Mouse (Mus musculus) embryo, embryonic 10 days (tissue): ENCODE data around the gene Apol9a.
"Not testable (repeated sequence)": the region's sequence is repeated elsewhere in the genome, so short reads cannot be mapped to it uniquely, and the experiment has no call there.

Source experiments
- DNase-seq: peaks from one replicate; pipeline ENCODE4 v3.0.0-alpha.2; 2015; ENCODE audit warnings: low spot score

Apol9a gene

GRCm38 (mm10) chr15:77411035-77411434 is at the start of gene Apol9a:
Gene Apol9a, minus strand, starts transcription at chr15:77411135.
- not testable (repeated sequence) for DNase-seq

DNA sequence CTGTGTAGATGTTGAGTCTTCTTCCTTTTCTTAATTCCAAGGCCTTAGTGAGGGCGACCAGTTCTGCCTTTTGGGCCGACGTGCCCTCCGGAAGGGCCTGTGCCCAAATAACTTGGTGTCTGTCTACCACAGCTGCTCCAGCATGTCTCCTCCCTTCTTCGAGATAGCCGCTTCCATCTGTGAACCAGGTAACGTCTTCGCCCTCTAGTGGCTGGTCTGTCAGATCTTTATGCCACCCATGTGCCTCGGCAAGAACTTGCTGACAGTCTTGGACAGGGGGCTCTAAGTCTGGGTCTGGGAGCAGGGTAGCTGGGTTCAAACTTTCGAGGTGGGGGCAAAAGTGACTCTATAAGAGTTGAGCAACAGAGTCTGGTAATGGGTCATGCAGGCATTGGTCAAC is 39.0 kb upstream of the Apol9a start:
- peak; percentile 14 for DNase-seq

DNA sequence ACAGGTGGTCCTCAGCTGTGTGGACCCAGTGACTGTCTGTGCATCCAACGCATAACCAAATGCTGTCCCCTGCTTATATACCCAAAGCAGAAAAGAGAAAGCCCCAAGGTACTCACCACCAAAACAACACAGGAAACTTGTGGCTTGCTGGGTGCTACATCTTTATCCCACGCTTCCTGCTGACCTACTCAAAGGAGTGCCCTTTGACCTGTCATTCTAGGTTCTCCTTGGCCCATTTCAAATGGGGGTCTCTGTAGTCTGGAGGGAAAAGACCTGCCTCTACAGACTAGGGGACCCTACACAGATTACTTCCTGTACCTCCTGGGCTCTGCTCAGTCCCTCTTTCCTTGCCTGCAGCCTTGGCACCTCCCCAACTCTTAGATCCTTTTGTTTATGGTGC is 36.5 kb upstream of the Apol9a start, which contains the start of gene Apol7b:
TSS of gene Apol7b (minus strand) at position 101 of the 400 bp plus-strand sequence.
- DNase-seq = not testable (repeated sequence)

DNA sequence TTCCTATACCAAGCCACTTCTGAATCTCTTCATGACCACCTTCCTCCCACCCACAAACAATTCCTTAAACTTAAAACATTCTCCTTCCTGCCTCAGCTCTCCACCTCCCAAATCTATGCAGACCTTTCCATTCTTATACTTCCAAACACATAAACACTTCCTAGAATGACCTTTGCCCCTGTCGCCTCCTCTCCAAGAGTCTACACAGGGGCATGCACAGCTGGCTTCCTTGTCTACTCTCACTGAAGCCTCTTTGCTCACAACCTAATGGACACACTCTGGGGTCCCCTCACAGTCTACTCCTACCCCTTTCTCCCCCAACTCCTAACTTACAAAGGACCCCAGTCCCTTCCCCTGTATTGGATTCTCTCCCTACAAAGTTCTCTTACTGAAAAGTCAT is 34.7 kb upstream of the Apol9a start:
- not testable (repeated sequence) for DNase-seq

GRCm38 (mm10) chr15:77444746-77445145 is 33.8 kb upstream of the Apol9a start:
- DNase-seq = not testable (repeated sequence)

- not testable (repeated sequence) for DNase-seq
Observed at GRCm38 (mm10) chr15:77428690-77429448, 17.9 kb upstream of the Apol9a start.

DNA sequence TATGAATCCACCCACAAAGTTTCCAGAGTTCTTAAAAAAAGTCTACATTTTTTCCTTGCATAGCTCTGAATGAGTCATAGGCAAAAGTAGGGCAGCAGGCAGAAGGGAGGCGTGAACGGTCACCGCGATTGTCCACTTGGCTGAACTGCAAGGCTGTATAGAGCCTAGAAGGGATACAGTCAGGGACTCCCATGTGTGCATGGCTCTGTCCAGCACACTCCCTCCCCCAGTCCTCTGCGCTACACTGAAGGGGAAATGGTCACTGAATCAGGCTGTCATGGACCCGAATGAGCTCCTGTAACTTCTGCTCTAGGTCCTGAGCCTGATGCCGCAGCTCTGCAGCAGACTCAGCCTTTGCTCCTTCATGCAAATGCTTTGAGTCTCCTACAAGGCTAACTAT is 12.0 kb upstream of the Apol9a start:
- not testable (repeated sequence) for DNase-seq

- DNase-seq = not testable (repeated sequence)
Observed at GRCm38 (mm10) chr15:77419657-77420056, 8.7 kb upstream of the Apol9a start.

DNA sequence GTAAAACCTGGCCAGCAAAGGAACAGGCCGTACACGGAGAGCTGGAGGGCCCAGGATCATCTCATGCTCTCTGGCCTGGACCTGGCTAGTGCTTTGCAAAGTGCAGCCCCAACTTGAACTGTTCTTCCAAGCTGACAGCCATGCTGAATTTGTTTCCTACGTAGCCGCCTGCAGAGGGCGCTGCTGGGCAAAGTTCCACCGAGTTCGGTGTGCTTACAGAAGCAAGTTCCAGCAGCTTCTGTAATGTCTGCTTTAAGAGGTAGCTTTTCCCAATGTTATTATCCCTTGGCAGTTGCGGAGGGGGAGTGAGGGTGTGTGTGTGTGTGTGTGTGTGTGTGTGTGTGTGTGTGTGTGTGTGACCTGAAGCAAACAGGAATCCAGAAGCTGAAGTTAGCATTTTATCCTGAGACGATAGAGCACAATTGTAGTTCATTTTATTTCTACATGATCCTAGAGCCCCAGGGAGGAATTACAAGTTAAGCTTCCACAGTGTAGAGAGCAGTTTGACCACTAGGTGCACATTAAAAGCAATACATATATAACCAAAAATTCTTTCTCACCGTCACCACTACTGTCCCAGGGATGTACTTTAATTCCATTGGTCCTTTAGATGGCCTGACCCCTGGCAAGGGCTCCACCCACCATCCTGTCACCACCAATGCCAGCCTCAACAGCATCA is 5.9 kb upstream of the Apol9a start:
- not testable (repeated sequence) for DNase-seq

DNA sequence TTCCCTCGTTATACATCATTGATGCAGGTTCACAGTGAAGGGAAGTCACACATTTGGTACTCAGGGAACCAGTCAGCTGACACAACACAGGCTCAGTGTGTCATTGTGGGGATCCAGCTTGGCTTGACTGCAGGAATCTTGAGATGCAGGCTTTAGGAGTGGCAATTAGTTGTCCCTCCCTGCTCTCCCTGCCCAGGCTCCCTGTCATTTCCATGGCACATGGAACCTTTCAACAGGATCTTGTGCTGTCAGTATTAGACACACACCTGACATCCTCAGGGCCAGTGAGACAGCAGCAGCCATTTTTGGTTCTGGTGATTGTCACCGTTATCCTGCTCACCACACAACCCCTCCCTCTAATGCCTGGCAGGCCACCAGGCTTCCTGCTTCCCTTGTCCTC is 4.7 kb upstream of the Apol9a start:
- DNase-seq = not testable (repeated sequence)

GRCm38 (mm10) chr15:77412695-77413094 is 1.8 kb upstream of the Apol9a start:
- DNase-seq = not testable (repeated sequence)

- DNase-seq = not testable (repeated sequence)
Observed at GRCm38 (mm10) chr15:77406370-77406769, 4.6 kb downstream of the Apol9a start.

DNA sequence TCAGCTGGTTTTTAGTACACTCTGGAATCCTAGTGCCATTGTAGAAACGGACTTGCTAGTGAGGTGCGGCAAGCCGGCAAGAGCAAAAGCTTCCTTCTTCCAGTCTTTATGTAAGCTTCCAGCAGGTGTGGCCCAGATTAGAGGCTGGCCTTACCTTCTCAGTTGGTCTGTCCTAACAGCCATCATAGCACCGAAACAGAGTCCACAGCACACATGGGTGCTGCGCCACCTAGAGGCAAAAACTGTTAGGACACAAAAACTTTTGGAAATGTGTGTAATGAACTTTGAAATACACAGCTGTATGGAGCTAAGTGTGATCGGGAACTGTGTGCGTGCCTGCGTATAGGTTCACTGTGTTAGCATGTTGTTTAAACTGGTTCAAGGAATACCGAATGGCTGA is 11.9 kb downstream of the Apol9a start, which contains the start of gene Apol7a:
TSS of gene Apol7a (minus strand) at position 84 of the 400 bp plus-strand sequence.
- peak; percentile 48 for DNase-seq

DNA sequence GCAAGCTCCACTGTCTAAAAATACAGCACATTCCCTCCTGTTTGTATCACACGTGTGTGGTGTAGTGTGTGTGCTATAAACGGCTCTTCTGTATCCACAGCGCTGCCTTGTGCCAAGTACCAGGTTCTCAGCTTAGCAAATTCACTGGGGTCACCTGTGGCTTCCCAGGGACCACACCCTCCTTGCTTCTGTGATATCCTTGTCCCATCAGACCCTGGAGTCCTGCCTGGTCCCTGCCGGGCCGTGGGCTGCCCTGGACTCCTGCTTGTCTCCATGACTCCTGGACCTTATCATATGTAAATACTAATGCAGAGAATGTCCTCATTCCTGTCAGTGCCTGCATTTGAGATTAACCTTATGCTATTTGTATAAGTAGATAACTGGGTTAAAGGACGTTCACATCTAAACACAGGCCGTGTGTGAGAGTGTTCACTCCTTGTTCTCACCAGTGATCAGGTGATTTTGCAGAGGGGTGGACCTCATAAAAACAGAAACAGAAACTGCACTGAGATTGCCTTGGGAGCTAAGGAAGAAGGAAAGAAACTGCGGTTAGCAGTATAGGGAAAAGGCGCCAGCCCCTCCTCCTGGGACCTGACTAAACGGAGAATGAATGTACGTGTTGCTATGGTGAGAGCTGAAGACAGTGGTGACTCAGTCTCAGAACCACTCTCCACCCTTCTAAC is 13.3 kb downstream of the Apol9a start:
- not testable (repeated sequence) for DNase-seq

GRCm38 (mm10) chr15:77393832-77394231 is 17.1 kb downstream of the Apol9a start:
- not testable (repeated sequence) for DNase-seq

- DNase-seq = no peak
Observed at GRCm38 (mm10) chr15:77387462-77387861, 23.5 kb downstream of the Apol9a start.

DNA sequence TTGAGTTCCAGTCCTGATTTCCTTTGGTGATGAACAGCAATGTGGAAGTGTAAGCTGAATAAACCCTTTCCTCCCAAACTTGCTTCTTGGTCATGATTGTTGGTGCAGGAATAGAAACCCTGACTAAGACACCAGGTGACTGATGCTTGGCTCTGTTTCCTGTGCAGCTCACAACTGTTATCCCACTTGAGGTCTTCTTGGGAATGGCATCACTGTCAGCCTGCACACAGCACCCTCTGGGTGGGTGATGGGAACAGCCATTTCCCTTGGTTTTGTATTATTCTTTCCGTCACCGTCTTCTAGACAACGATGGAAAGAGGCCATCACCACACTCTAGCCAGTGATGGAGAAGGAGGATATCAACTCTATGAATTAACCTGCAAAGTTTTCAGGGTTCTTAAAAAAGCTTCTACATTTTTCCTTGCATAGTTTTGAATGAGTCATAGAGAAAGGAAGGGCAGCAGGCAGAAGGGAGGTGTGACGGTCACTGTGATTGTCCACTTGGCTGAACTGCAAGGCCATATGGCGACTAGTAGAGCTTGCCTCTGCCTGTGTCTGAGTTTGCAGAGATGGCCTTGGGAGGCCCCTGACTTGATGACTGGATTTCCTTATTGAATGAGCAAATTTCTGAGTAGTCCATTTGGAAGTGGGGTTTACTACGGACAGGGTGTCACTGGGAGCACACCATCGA is 26.4 kb downstream of the Apol9a start:
- DNase-seq = no peak

DNA sequence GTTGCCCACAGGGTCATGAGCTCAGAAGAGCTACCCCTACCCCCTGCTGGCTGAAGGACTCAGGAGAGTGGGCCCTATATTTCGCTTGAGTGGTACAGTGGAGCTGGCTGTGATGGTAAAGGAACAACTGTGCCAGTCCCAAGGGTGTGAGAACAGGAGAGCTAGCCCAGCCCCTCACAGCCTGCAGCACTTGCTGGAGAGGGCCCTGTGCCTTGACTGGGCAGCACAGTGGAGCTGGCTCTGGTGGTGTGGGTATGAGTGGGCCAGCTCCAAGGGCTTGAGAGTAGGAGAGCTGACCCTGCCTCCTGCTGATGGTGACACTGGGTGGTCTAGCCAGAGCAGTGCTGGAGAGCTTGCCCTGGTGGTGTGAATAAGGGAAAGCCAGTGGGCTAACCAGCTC is 28.1 kb downstream of the Apol9a start:
- DNase-seq = no peak

GRCm38 (mm10) chr15:77382271-77382850 is 28.6 kb downstream of the Apol9a start:
- DNase-seq = no peak

GRCm38 (mm10) chr15:77381481-77381880 is 29.5 kb downstream of the Apol9a start:
- no peak for DNase-seq

- no peak for DNase-seq
Observed at GRCm38 (mm10) chr15:77379921-77380320, 31.0 kb downstream of the Apol9a start.

- no peak for DNase-seq
Observed at GRCm38 (mm10) chr15:77377419-77377818, 33.5 kb downstream of the Apol9a start.
